Mouse (Mus musculus): ENCODE data around the gene Alg12. TPM values are rescaled to one million over a fixed set of nuclear protein-coding genes. Genes with fewer than 3 reads are reported as not detected.
"Not testable (repeated sequence)": the region's sequence is repeated elsewhere in the genome, so short reads cannot be mapped to it uniquely, and the experiment has no call there.

Gene Alg12
- polyA plus RNA-seq, 1 experiment from 2014 or later: 13.3 TPM

DNA sequence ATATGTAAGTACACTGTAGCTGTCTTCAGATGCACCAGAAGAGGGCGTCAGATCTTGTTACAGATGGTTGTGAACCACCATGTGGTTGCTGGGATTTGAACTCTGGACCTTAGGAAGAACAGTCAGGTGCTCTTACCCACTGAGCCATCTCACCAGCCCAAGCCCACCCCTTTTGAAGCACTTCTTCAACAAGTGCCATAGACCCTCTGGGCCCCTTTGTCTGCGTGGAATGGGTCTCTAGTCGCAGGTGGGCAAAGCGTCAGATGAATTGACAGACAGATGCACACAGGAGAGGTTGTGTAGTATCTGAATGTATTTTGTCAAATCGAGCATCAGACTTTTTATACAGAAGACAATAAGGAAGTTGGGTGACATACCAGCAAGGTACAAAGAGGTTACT, 24.4 kb downstream of the Alg12 start:
- H3K4me2 ChIP-seq (ENCODE audit: low read depth); H3K27ac ChIP-seq (ENCODE audit: low read depth, low read length); DNase-seq (ENCODE audit: low spot score); H3K36me3 ChIP-seq (ENCODE audit: control insufficient read depth, insufficient read depth, low read length); H3K4me3 ChIP-seq (ENCODE audit: low read depth, low read length); H3K9me3 ChIP-seq (ENCODE audit: control insufficient read depth, low read length); H3K9ac ChIP-seq (ENCODE audit: low read length); ATAC-seq (ENCODE audit: insufficient read depth, low FRiP score, low TSS enrichment); H3K4me1 ChIP-seq (ENCODE audit: control insufficient read depth, insufficient read depth, low read length); H3K27me3 ChIP-seq (ENCODE audit: control insufficient read depth, insufficient read depth, low read length): not testable (repeated sequence)
- WGBS: 92% methylated on average over 4 of the region's 5 CpGs

GRCm38 (mm10) chr15:88792140-88792850, 26.8 kb downstream of the Alg12 start:
- H3K36me3 ChIP-seq (ENCODE audit: control insufficient read depth, insufficient read depth, low read length): no peaks in the 10 kb centered on the region
- no peak overlapping the region for H3K4me2 ChIP-seq (ENCODE audit: low read depth)
- no peak for ATAC-seq (ENCODE audit: insufficient read depth, low FRiP score, low TSS enrichment)
- no peak overlapping the region for H3K27ac ChIP-seq (ENCODE audit: low read depth, low read length)
- H3K27me3 ChIP-seq (ENCODE audit: control insufficient read depth, insufficient read depth, low read length): no peaks in the 10 kb centered on the region
- DNase-seq (ENCODE audit: low spot score): no peak
- no peak overlapping the region for H3K9ac ChIP-seq (ENCODE audit: low read length)
- no peaks in the 10 kb centered on the region for H3K4me1 ChIP-seq (ENCODE audit: control insufficient read depth, insufficient read depth, low read length)
- H3K9me3 ChIP-seq (ENCODE audit: control insufficient read depth, low read length): no peaks in the 10 kb centered on the region
- WGBS: 84% methylated on average over 4 of the region's 4 CpGs
- H3K4me3 ChIP-seq (ENCODE audit: low read depth, low read length): no peak overlapping the region

- H3K27me3 ChIP-seq (ENCODE audit: control insufficient read depth, insufficient read depth, low read length); H3K4me2 ChIP-seq (ENCODE audit: low read depth); H3K9me3 ChIP-seq (ENCODE audit: control insufficient read depth, low read length); ATAC-seq (ENCODE audit: insufficient read depth, low FRiP score, low TSS enrichment); H3K36me3 ChIP-seq (ENCODE audit: control insufficient read depth, insufficient read depth, low read length); DNase-seq (ENCODE audit: low spot score); H3K4me3 ChIP-seq (ENCODE audit: low read depth, low read length); H3K4me1 ChIP-seq (ENCODE audit: control insufficient read depth, insufficient read depth, low read length); H3K9ac ChIP-seq (ENCODE audit: low read length); H3K27ac ChIP-seq (ENCODE audit: low read depth, low read length): not testable (repeated sequence)
- WGBS: 89% methylated on average over 5 of the region's 5 CpGs
Observed at GRCm38 (mm10) chr15:88774630-88775029, 44.5 kb downstream of the Alg12 start.

- Histone ChIP-seq H3K36me3 (ENCODE audit: control insufficient read depth, insufficient read depth, low read length) (peaks cover 6% of the 10 kb centered on the region; the same call in 1 of the 2 replicates), H3K9ac (ENCODE audit: low read length) (no peak overlapping the region), H3K4me1 (ENCODE audit: control insufficient read depth, insufficient read depth, low read length) (no peaks in the 10 kb centered on the region), H3K27me3 (ENCODE audit: control insufficient read depth, insufficient read depth, low read length) (no peaks in the 10 kb centered on the region), H3K27ac (ENCODE audit: low read depth, low read length) (no peak overlapping the region), H3K9me3 (ENCODE audit: control insufficient read depth, low read length) (no peaks in the 10 kb centered on the region), H3K4me2 (ENCODE audit: low read depth) (no peak overlapping the region), H3K4me3 (ENCODE audit: low read depth, low read length) (no peak overlapping the region)
- WGBS: 88% methylated on average over 1 of the region's 1 CpGs
- ATAC-seq (ENCODE audit: insufficient read depth, low FRiP score, low TSS enrichment): no peak
- no peak for DNase-seq (ENCODE audit: low spot score)
Observed at GRCm38 (mm10) chr15:88768537-88768936, 50.6 kb downstream of the Alg12 start.

DNA sequence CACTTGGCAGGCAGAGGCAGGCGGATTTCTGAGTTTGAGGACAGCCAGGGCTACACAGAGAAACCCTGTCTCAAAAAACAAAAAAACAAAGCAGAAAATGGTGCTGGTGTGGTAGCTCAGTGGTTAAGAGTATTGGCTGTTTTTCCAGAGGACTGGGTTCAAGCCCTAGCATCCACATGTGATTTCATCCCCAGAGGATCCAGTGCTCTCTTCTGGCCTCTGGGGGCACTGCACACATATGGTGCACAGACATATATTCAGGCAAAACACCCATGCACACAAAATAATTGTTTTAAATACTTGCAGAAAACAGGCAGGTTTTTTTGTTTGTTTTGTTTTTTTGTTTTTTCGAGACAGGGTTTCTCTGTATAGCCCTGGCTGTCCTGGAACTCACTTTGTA, 53.0 kb downstream of the Alg12 start:
- ATAC-seq (ENCODE audit: insufficient read depth, low FRiP score, low TSS enrichment); DNase-seq (ENCODE audit: low spot score); H3K9ac ChIP-seq (ENCODE audit: low read length); H3K4me2 ChIP-seq (ENCODE audit: low read depth); H3K9me3 ChIP-seq (ENCODE audit: control insufficient read depth, low read length); H3K4me3 ChIP-seq (ENCODE audit: low read depth, low read length); H3K27me3 ChIP-seq (ENCODE audit: control insufficient read depth, insufficient read depth, low read length); H3K27ac ChIP-seq (ENCODE audit: low read depth, low read length); H3K4me1 ChIP-seq (ENCODE audit: control insufficient read depth, insufficient read depth, low read length); H3K36me3 ChIP-seq (ENCODE audit: control insufficient read depth, insufficient read depth, low read length): not testable (repeated sequence)
- 97% methylated on average over 2 of the region's 2 CpGs for WGBS

DNA sequence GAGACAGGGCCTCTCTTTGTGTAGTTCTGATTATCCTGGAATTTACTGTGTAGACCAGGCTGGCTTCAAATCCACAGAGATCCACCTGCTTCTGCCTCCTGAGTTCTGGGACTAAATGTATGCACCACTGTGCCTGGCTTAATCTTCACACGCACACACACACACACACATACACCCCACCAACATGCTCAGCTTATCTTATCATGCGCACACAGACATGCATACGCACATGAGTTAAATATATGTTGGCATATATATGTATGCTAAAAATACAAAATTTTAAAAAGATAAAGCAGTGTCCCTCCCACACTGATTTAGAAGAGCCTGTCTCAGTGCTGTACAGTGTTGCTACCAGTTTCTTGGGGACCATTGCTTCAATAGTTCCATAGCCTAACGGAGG, 57.6 kb downstream of the Alg12 start:
- 97% methylated on average over 4 of the region's 4 CpGs for WGBS
- Histone ChIP-seq H3K27ac (ENCODE audit: low read depth, low read length) (no peak overlapping the region), H3K36me3 (ENCODE audit: control insufficient read depth, insufficient read depth, low read length) (peaks cover 8% of the 10 kb centered on the region)

GRCm38 (mm10) chr15:88758061-88758460, 61.1 kb downstream of the Alg12 start:
- Histone ChIP-seq H3K4me1 (ENCODE audit: control insufficient read depth, insufficient read depth, low read length) (no peaks in the 10 kb centered on the region), H3K4me2 (ENCODE audit: low read depth) (no peak overlapping the region), H3K9ac (ENCODE audit: low read length) (no peak overlapping the region), H3K27ac (ENCODE audit: low read depth, low read length) (no peak overlapping the region), H3K27me3 (ENCODE audit: control insufficient read depth, insufficient read depth, low read length) (no peaks in the 10 kb centered on the region), H3K4me3 (ENCODE audit: low read depth, low read length) (no peak overlapping the region), H3K36me3 (ENCODE audit: control insufficient read depth, insufficient read depth, low read length) (peaks cover 12% of the 10 kb centered on the region), H3K9me3 (ENCODE audit: control insufficient read depth, low read length) (no peaks in the 10 kb centered on the region)
- WGBS: 92% methylated on average over 3 of the region's 3 CpGs
- DNase-seq (ENCODE audit: low spot score): no peak
- no peak for ATAC-seq (ENCODE audit: insufficient read depth, low FRiP score, low TSS enrichment)

More for the DNA sequence above, 57.6 kb downstream of the Alg12 start:
- Histone ChIP-seq H3K4me2 (ENCODE audit: low read depth) (no peak overlapping the region), H3K4me3 (ENCODE audit: low read depth, low read length) (no peak overlapping the region), H3K27me3 (ENCODE audit: control insufficient read depth, insufficient read depth, low read length) (no peaks in the 10 kb centered on the region), H3K9me3 (ENCODE audit: control insufficient read depth, low read length) (no peaks in the 10 kb centered on the region), H3K4me1 (ENCODE audit: control insufficient read depth, insufficient read depth, low read length) (no peaks in the 10 kb centered on the region), H3K9ac (ENCODE audit: low read length) (no peak overlapping the region)
- DNase-seq (ENCODE audit: low spot score) (no peak), ATAC-seq (ENCODE audit: insufficient read depth, low FRiP score, low TSS enrichment) (no peak)

DNA sequence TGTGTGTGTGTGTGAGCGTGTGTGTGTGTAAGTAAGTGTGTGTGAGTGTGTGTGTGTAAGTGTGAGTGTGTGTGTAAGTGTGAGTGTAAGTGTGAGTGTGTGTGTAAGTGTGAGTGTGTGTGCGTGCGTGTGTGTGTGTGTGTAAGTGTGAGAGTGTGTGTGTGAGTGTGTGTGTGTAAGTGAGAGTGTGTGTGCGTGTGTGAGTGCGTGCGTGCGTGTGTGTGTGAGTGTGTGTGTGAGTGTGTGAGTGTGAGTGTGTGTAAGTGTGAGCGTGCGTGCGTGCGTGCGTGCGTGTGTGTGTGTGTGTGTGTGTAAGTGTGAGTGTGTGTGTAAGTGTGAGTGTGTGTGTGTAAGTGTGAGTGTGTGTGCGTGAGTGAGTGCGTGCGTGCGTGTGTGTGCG, 63.4 kb downstream of the Alg12 start:
- ATAC-seq (ENCODE audit: insufficient read depth, low FRiP score, low TSS enrichment) (no peak), DNase-seq (ENCODE audit: low spot score) (no peak)
- WGBS: 94% methylated on average over 18 of the region's 18 CpGs
- no peaks in the 10 kb centered on the region for H3K27me3 ChIP-seq (ENCODE audit: control insufficient read depth, insufficient read depth, low read length)
- H3K27ac ChIP-seq (ENCODE audit: low read depth, low read length): no peak overlapping the region
- no peak overlapping the region for H3K4me2 ChIP-seq (ENCODE audit: low read depth)
- no peak overlapping the region for H3K9ac ChIP-seq (ENCODE audit: low read length)
- no peaks in the 10 kb centered on the region for H3K9me3 ChIP-seq (ENCODE audit: control insufficient read depth, low read length)
- peaks cover 3% of the 10 kb centered on the region; the same call in 1 of the 2 replicates for H3K4me1 ChIP-seq (ENCODE audit: control insufficient read depth, insufficient read depth, low read length)
- H3K36me3 ChIP-seq (ENCODE audit: control insufficient read depth, insufficient read depth, low read length): peaks cover 12% of the 10 kb centered on the region
- no peak overlapping the region for H3K4me3 ChIP-seq (ENCODE audit: low read depth, low read length)
